Mouse (Mus musculus) brown adipose tissue, adult 24 weeks (tissue): Measurements from ENCODE around the gene A930004D18Rik. TPM values are rescaled to one million over a fixed set of nuclear protein-coding genes. Genes with fewer than 3 reads are reported as not detected.

ENCODE experiments used
- H3K27ac ChIP-seq: fragments of 200-500 bp; replicated peaks from 2 replicates; pipeline ENCODE4 v1.5.1; 2012; ENCODE audit warnings: low read depth, mild to moderate bottlenecking, low read length
- H3K4me1 ChIP-seq: fragments of 200-500 bp; 2 replicates; pipeline ENCODE4 v1.6.1; 2012; ENCODE audit warnings: low read length, mixed read lengths; ENCODE audit not compliant: control insufficient read depth, insufficient read depth, insufficient read length
- H3K4me3 ChIP-seq: fragments of 200-500 bp; 2 replicates; pipeline ENCODE4 v1.5.1; 2012; ENCODE audit warnings: low read depth, mild to moderate bottlenecking, low read length, moderate library complexity; ENCODE audit not compliant: insufficient read depth
- polyA plus RNA-seq: library from polyadenylated mRNA; stranded (reverse); fragments of >200 nt; gene quantifications from 2 replicates; pipeline ENCODE4 v1.2.4, GENCODE M21; 2012; ENCODE audit not compliant: missing spikeins, insufficient read depth, insufficient read length

Gene A930004D18Rik
- polyA plus RNA-seq, 1 experiment = 0.87 TPM

- no peak overlapping the region for H3K27ac ChIP-seq
- H3K4me3 ChIP-seq = no peak overlapping the region
- H3K4me1 ChIP-seq = no peaks in the 10 kb centered on the region; the same call in 1 of the 2 replicates
These were observed 4.1 kb downstream of the A930004D18Rik start for GRCm38 (mm10) chr2:18033166-18034108.

DNA sequence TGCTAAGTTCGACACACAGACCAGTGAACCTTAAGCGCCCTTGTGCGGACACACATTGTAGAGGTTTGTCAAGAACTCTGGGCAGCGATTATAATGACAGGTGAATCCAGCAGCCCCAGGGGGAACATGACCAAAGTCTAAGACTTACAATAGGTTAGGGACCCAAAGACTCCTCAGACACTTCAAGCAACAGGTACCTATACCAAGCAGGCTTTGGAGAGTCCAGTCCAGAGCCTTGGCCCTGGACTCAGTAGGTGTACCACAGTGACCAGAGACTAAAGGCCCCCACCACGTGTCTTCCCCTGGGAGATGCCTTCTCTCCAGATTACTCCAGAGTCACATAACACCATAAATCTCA lies 5.0 kb downstream of the A930004D18Rik start:
- H3K27ac ChIP-seq = no peak overlapping the region
- H3K4me3 ChIP-seq = no peak overlapping the region
- no peaks in the 10 kb centered on the region; the same call in 1 of the 2 replicates for H3K4me1 ChIP-seq

DNA sequence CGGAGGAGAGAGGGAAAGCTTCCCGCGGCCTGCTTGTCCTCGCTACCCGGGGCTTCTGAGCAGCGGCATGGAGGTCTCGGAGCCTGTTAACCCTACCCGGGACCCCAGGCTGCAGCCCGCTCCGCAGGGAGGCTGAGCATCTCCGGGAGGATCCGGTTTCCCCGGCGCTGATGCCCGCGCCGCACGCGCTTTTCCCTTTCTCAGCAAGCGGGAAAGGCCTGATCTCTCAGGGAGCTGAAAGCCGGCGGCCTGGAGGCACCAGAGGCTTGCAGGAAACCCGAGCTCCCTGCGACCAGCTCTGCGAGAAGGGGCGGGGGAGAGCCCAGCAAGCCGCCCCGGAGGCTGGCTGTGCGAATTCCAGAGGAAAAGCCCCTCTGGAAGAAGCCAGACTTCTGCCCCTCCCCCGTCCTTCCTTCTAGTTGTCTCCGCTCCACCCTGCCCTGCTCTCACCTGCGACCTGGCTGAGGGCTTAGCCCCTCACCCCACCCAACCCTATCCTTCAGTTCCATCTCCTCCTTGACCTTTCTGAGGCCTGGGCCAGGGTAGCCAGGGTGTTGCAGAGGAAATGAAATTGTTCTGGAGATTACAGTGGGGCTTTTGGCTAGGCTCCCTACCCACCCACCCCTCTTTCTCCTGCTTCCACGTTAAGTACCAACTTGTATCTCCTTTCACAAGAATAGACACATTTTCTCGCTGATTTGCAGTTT lies 5.6 kb downstream of the A930004D18Rik start:
- H3K27ac ChIP-seq = no peak overlapping the region
- H3K4me3 ChIP-seq = peak overlapping the region; percentile 58
- H3K4me1 ChIP-seq = no peaks in the 10 kb centered on the region; the same call in 1 of the 2 replicates

DNA sequence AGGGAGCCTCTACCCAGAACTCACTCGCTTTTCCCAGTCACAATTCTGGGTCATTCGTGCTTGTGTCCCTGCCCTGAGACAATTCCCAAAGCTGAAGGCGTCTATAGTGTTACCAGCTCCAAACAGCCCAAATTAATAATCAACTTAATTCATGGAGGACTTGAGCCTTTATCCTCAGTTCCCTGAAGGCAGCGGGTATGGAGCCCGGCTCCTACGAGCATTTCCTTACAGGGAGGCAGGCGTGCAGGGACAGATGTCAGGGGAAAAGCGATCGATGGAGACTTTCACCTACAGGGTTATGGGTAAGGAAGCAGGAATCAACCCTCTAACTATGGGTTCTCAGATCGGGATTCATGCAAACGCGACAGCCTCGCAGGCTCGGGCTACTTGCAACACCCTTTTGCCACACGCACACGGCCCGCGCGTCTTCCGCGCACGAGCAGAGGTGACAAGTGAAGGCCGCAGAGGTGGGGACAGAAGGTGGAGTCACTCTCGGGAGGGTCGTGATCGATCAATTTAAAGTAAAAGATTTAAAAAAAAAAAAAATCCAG lies 6.2 kb downstream of the A930004D18Rik start:
- H3K4me3 ChIP-seq = peak overlapping the region; percentile 58
- H3K4me1 ChIP-seq = no peaks in the 10 kb centered on the region; the same call in 1 of the 2 replicates
- no peak overlapping the region for H3K27ac ChIP-seq

DNA sequence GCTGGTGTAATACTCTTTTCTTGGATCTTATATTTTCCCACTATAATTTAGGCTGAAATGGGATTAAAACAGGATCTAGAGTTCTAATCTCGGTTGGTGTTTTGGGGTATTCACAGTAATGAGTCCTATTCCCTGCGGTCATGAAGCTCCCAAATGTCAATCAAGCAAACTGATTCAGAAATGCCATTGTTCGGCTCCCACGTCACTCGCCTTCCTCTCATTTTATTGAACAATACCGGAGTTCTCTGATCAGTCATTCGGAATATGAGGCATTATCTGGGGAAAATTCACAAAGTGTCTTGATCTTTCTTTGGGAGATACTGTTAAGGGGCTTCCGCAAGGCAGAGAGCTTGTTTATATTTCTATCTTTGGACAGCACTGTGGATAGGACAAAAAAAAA lies 7.0 kb downstream of the A930004D18Rik start:
- Histone ChIP-seq H3K27ac (no peak overlapping the region), H3K4me3 (no peak overlapping the region), H3K4me1 (no peaks in the 10 kb centered on the region; the same call in 1 of the 2 replicates)

DNA sequence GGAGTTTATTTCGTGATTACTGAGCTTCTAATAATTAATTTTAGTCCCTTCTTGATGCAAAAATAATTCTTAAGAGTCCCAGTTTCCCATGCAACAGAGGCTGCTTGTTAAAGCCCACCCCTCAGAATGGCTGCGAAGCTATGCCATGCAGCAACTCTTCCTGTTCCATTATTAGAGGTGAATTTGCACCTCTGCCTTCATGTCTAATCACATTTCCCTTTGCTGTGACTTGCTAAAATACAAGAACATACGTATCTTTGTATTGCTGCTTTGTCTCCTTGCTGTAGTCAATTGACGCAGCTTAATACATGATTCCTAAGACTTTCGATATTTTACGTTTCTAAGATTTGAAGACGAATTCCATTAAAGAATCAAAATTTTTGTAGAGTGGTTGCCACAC lies 7.9 kb downstream of the A930004D18Rik start:
- no peak overlapping the region for H3K4me3 ChIP-seq
- H3K4me1 ChIP-seq = no peaks in the 10 kb centered on the region; the same call in 1 of the 2 replicates
- H3K27ac ChIP-seq = no peak overlapping the region

DNA sequence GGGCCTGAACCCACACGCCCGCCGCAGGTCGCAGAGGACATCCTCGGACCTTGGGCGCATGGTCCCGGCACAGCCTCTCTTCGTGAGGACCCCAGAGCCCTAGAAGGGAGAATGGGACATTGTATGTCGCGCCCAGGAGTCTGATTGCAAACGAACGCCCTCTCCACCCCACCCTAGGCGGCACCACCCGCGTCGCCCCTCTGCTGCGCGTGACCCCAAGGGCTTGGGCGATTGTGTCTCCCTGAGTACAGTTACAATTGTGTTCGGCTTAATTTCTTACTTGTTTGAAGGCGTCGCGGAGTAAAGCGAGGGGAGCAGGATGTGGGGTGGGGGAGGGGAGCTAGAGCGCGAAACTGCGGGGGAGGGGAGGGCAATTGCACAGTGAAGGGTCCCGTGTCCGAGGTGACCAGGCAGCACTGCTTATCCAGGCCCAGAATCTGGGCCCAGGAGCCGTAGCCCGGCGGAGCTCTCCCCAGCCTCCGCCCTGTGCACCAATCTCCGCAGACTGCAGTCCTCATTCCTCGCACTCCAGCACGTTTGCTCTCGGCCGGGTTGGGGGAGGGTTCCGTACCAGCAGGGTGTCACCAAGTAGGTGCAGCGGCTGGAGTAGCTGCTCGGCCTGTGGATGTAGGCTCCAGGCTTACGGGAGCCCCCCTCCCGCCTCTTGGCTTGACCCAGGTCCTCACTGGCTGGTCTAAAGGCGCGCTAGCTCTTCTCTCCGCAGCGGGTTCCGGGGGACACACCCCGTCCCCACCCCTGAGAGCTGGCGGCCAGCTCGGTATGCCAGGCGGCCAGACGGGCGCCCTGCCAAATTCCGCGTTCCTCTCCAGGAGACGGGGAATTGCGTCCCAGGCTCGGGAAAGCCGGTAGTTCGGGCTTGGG lies 9.2 kb downstream of the A930004D18Rik start:
- H3K4me3 ChIP-seq = peak overlapping the region; percentile 87
- H3K4me1 ChIP-seq = no peaks in the 10 kb centered on the region; the same call in 1 of the 2 replicates

GRCm38 (mm10) chr2:18027448-18028139 lies 9.9 kb downstream of the A930004D18Rik start:
- no peaks in the 10 kb centered on the region; the same call in 1 of the 2 replicates for H3K4me1 ChIP-seq
- H3K4me3 ChIP-seq = peak overlapping the region; percentile 87
- peak overlapping the region; percentile 91 for H3K27ac ChIP-seq

More for the DNA sequence above, 9.2 kb downstream of the A930004D18Rik start:
- peak overlapping the region; percentile 91 for H3K27ac ChIP-seq

GRCm38 (mm10) chr2:18026116-18026947 lies 11.2 kb downstream of the A930004D18Rik start:
- no peak overlapping the region for H3K27ac ChIP-seq
- peak overlapping the region; percentile 87 for H3K4me3 ChIP-seq
- H3K4me1 ChIP-seq = no peaks in the 10 kb centered on the region

GRCm38 (mm10) chr2:18025781-18026115 lies 11.8 kb downstream of the A930004D18Rik start:
- H3K4me3 ChIP-seq = peak overlapping the region; percentile 87
- no peak overlapping the region for H3K27ac ChIP-seq
- H3K4me1 ChIP-seq = no peaks in the 10 kb centered on the region

DNA sequence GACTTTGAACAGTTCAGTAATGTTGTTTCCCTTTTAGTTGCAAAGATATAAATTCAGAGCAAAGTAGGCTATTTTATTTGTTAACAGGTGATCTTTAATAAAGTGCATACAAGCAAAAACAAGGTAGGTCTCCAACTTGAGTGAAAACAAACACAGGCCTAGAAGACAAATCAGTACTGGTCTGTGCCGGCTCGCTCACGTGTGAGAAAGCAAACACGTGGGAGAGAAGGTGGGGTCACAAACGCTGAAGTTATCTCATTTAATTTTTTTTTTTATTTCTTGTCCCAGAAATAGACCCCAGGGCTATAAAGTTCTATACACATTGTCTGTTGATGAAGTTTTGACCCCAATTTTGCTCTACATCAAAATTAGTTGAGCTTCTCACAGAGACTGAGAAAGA lies 12.4 kb downstream of the A930004D18Rik start:
- Histone ChIP-seq H3K27ac (no peak overlapping the region), H3K4me3 (no peak overlapping the region), H3K4me1 (no peaks in the 10 kb centered on the region)

DNA sequence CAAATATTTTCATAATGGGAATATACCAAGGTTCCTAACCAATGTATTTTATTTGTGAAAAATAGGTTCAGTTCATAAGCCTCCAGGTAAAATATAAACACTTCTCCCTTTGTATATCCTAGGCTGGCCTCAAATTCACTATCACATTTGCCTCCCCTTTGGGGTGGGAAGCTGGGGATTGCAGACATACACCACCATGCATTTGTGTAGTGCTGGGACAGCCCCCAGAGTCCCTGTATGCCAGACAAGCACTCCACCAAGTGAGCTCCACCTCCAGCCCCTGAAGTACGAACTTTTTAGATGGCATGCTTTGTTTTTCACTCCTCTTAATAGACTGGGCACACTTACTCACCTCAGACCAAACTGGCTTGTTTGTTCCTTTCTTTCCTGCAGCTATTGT lies 14.7 kb downstream of the A930004D18Rik start:
- H3K27ac ChIP-seq = no peak overlapping the region
- H3K4me1 ChIP-seq = no peaks in the 10 kb centered on the region
- no peak overlapping the region for H3K4me3 ChIP-seq

GRCm38 (mm10) chr2:18019122-18019521 lies 18.4 kb downstream of the A930004D18Rik start:
- H3K27ac ChIP-seq = no peak overlapping the region
- H3K4me3 ChIP-seq = no peak overlapping the region
- H3K4me1 ChIP-seq = no peaks in the 10 kb centered on the region
